Mouse (Mus musculus) stomach, postnatal 0 days (tissue): ENCODE measurements at regions not wholly inside any gene's neighbourhood (a gene's known extent, or its start where the extent isn't known, plus 50 kb on each side); places are given as distances from the start of the nearest gene placed in this dataset.

Experiments used
- CTCF ChIP-seq: IDR thresholded peaks from 2 replicates; pipeline ENCODE4 v1.5.1; 2016; ENCODE audit warnings: antibody characterized with exemption, low read depth, mild to moderate bottlenecking, moderate library complexity
- EP300 ChIP-seq: optimal IDR thresholded peaks from 2 replicates; pipeline ENCODE3; 2016; ENCODE audit warnings: antibody characterized with exemption

DNA sequence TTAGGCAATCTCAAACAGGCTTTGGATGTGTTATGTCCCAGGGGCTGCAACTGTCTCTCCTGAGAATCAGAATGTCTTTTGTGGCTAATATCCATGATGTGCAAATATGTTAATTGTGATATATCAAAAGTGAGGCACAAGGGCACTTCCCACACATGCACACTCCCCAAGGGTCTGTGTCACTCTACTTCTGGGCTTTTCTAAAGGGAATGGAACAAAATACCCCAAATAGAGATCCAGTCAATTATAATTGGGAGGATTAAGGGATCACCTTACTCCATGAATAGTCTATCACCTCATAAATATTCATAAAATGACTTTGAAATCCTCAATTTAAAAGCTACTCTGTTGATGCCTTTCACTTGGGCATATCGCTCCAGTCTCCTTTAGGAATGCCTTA is 317.6 kb upstream of the Nat3 start:
- TF ChIP-seq EP300: no peak
- no peak for TF ChIP-seq CTCF
